Mouse (Mus musculus): ENCODE results near the gene Lats2. TPM values are rescaled to one million over a fixed set of nuclear protein-coding genes. Genes with fewer than 3 reads are reported as not detected.

Lats2 gene
- polyA plus RNA-seq (2015; fragmentation: Nextera tagmentation; extraction: Ambion mirVana), result 8.6 and 9.6 TPM in 2 replicates

GRCm38 (mm10) chr14:57758237-57758636 lies at the start of gene Lats2:
Gene Lats2, minus strand, starts transcription at chr14:57758388.
- Histone ChIP-seq H3K27ac (ENCODE audit: low read depth, low read length) (no peak within 1 kb of the TSS), H3K4me3 (ENCODE audit: low read depth, low read length) (no peak within 1 kb of the TSS), H3K4me2 (replicated peaks; ENCODE audit: low read depth) (no peak within 1 kb of the TSS), H3K9me3 (ENCODE audit: control insufficient read depth) (no peaks in the 10 kb centered on the region), H3K27me3 (replicated peaks; ENCODE audit: control insufficient read depth, insufficient read depth, low read length) (no peaks in the 10 kb centered on the region), H3K4me1 (replicated peaks; ENCODE audit: control insufficient read depth, insufficient read depth, low read length) (no peaks in the 10 kb centered on the region), H3K36me3 (ENCODE audit: control insufficient read depth, insufficient read depth) (no peaks in the 10 kb centered on the region), H3K9ac (ENCODE audit: low read depth, low read length) (no peak within 1 kb of the TSS)
- ATAC-seq, result no peak
- no peak for TF ChIP-seq CTCF (IDR thresholded peaks at IDR 0.05; ENCODE audit: low read depth)
- WGBS, result 90% methylated on average over 4 of the region's 4 CpGs

- Histone ChIP-seq H3K27ac (ENCODE audit: low read depth, low read length) (no peak overlapping the region), H3K9ac (ENCODE audit: low read depth, low read length) (no peak overlapping the region), H3K27me3 (replicated peaks; ENCODE audit: control insufficient read depth, insufficient read depth, low read length) (no peaks in the 10 kb centered on the region), H3K4me1 (replicated peaks; ENCODE audit: control insufficient read depth, insufficient read depth, low read length) (no peaks in the 10 kb centered on the region), H3K9me3 (ENCODE audit: control insufficient read depth) (no peaks in the 10 kb centered on the region), H3K4me2 (replicated peaks; ENCODE audit: low read depth) (no peak overlapping the region), H3K36me3 (ENCODE audit: control insufficient read depth, insufficient read depth) (peaks cover 51% of the 10 kb centered on the region), H3K4me3 (ENCODE audit: low read depth, low read length) (no peak overlapping the region)
- WGBS, result 87% methylated on average over 4 of the region's 4 CpGs
- TF ChIP-seq CTCF (IDR thresholded peaks at IDR 0.05; ENCODE audit: low read depth), result no peak
- ATAC-seq, result no peak
Observed at GRCm38 (mm10) chr14:57803731-57804130, 45.5 kb upstream of the Lats2 start.

GRCm38 (mm10) chr14:57797991-57798931 lies 40.1 kb upstream of the Lats2 start, which contains the start of gene Sap18:
Gene Sap18, plus strand, starts transcription at chr14:57798180.
- H3K36me3 ChIP-seq (ENCODE audit: control insufficient read depth, insufficient read depth), result peaks cover 14% of the 10 kb centered on the region
- peak; percentile 98 for ATAC-seq
- H3K4me2 ChIP-seq (replicated peaks; ENCODE audit: low read depth), result peak within 1 kb of the TSS; percentile 85
- H3K27ac ChIP-seq (ENCODE audit: low read depth, low read length), result peak within 1 kb of the TSS; percentile 71
- 0 out of 2 replicates have a peak, but pooled peaks have one; percentile 4 for TF ChIP-seq CTCF (IDR thresholded peaks at IDR 0.05; ENCODE audit: low read depth)
- H3K4me3 ChIP-seq (ENCODE audit: low read depth, low read length), result peak within 1 kb of the TSS; percentile 60
- under 1% methylated on average over 90 of the region's 99 CpGs for WGBS
- H3K9me3 ChIP-seq (ENCODE audit: control insufficient read depth), result no peaks in the 10 kb centered on the region
- peak within 1 kb of the TSS; percentile 64 for H3K9ac ChIP-seq (ENCODE audit: low read depth, low read length)
- H3K4me1 ChIP-seq (replicated peaks; ENCODE audit: control insufficient read depth, insufficient read depth, low read length), result no peaks in the 10 kb centered on the region
- H3K27me3 ChIP-seq (replicated peaks; ENCODE audit: control insufficient read depth, insufficient read depth, low read length), result no peaks in the 10 kb centered on the region

- Histone ChIP-seq H3K27me3 (replicated peaks; ENCODE audit: control insufficient read depth, insufficient read depth, low read length) (no peaks in the 10 kb centered on the region), H3K36me3 (ENCODE audit: control insufficient read depth, insufficient read depth) (peaks cover 8% of the 10 kb centered on the region), H3K4me2 (replicated peaks; ENCODE audit: low read depth) (peak overlapping the region; percentile 85), H3K4me3 (ENCODE audit: low read depth, low read length) (peak overlapping the region; percentile 60), H3K9ac (ENCODE audit: low read depth, low read length) (no peak overlapping the region), H3K4me1 (replicated peaks; ENCODE audit: control insufficient read depth, insufficient read depth, low read length) (no peaks in the 10 kb centered on the region), H3K27ac (ENCODE audit: low read depth, low read length) (no peak overlapping the region), H3K9me3 (ENCODE audit: control insufficient read depth) (no peaks in the 10 kb centered on the region)
- ATAC-seq, result peak; percentile 16; the same call in 1 of the 2 replicates
- 14% methylated on average over 7 of the region's 7 CpGs for WGBS
- peak; percentile 37; the same call in 1 of the 2 replicates for TF ChIP-seq CTCF (IDR thresholded peaks at IDR 0.05; ENCODE audit: low read depth)
Observed at GRCm38 (mm10) chr14:57797551-57797950, 39.4 kb upstream of the Lats2 start.

- Histone ChIP-seq H3K4me1 (replicated peaks; ENCODE audit: control insufficient read depth, insufficient read depth, low read length) (0 out of 2 replicates have a peak, but pooled peaks cover 3% of the 10 kb centered on the region), H3K9ac (ENCODE audit: low read depth, low read length) (no peak overlapping the region), H3K9me3 (ENCODE audit: control insufficient read depth) (no peaks in the 10 kb centered on the region), H3K4me3 (ENCODE audit: low read depth, low read length) (no peak overlapping the region), H3K36me3 (ENCODE audit: control insufficient read depth, insufficient read depth) (no peaks in the 10 kb centered on the region), H3K4me2 (replicated peaks; ENCODE audit: low read depth) (no peak overlapping the region), H3K27me3 (replicated peaks; ENCODE audit: control insufficient read depth, insufficient read depth, low read length) (no peaks in the 10 kb centered on the region), H3K27ac (ENCODE audit: low read depth, low read length) (no peak overlapping the region)
- TF ChIP-seq CTCF (IDR thresholded peaks at IDR 0.05; ENCODE audit: low read depth), result no peak
- no peak for ATAC-seq
- 70% methylated on average over 4 of the region's 4 CpGs for WGBS
Observed at GRCm38 (mm10) chr14:57791171-57791570, 33.0 kb upstream of the Lats2 start.

GRCm38 (mm10) chr14:57789759-57790158 lies 31.6 kb upstream of the Lats2 start:
- Histone ChIP-seq H3K9me3 (ENCODE audit: control insufficient read depth) (no peaks in the 10 kb centered on the region), H3K4me1 (replicated peaks; ENCODE audit: control insufficient read depth, insufficient read depth, low read length) (0 out of 2 replicates have a peak, but pooled peaks cover 3% of the 10 kb centered on the region), H3K36me3 (ENCODE audit: control insufficient read depth, insufficient read depth) (no peaks in the 10 kb centered on the region), H3K27me3 (replicated peaks; ENCODE audit: control insufficient read depth, insufficient read depth, low read length) (no peaks in the 10 kb centered on the region), H3K4me2 (replicated peaks; ENCODE audit: low read depth) (no peak overlapping the region), H3K27ac (ENCODE audit: low read depth, low read length) (no peak overlapping the region), H3K9ac (ENCODE audit: low read depth, low read length) (no peak overlapping the region), H3K4me3 (ENCODE audit: low read depth, low read length) (no peak overlapping the region)
- no peak for ATAC-seq
- TF ChIP-seq CTCF (IDR thresholded peaks at IDR 0.05; ENCODE audit: low read depth), result no peak
- 90% methylated on average over 9 of the region's 9 CpGs for WGBS
